Mouse (Mus musculus): ENCODE measurements at regions not wholly inside any gene's neighbourhood (a gene's known extent, or its start where the extent isn't known, plus 50 kb on each side); places are given as distances from the start of the nearest gene placed in this dataset.

DNA sequence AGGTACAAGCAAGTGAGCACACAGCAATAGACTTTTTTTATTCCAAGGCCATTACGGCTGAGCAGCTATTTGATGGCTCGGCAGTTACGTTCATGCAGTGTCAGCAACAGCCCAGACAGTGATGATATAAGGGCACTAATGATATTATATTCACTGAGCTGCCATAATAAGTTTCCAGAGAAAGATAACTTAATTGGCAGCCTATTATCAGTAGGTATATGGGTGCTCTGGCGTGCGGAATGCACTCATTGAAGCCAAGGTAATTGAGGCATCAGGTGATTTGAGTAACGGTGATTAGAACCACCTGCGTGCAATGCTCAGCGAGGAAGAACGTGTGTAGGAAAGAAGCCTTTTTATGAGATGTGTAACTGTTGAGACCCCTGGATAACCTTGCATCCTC lies 358.0 kb downstream of the Cenpc1 start:
- TF ChIP-seq CTCF (IDR thresholded peaks at IDR 0.05; ENCODE audit: low read depth) (no peak), EP300 (IDR thresholded peaks at IDR 0.05; ENCODE audit: low read depth) (no peak)

Measured in liver, postnatal 0 days (tissue).